27 mouse cellular contexts compared by ENCODE assay signal in the genomic region with DNA sequence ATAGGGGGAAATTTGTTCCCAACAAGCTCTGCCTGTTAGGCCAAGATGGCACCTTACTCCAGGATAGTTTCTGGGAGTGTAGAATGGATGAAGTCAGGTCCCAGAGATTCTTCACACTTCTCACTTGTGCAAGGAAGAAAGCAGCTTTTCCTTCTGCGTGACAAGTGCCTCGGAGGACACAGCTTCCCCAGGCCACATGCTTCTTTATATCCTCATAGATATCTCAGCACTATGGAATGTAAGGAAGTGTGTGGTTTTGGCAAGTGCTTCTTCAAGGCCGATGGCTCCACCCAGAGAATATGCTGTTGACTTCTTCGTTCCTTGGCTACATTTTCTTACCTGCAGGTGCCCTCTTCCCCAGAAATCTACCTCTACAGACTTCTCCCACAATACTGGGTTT. TPM values are rescaled to one million over a fixed set of nuclear protein-coding genes. Genes with fewer than 3 reads are reported as not detected.
"Had no signal": no experiment of that assay in that cellular context is flagged by ENCODE, and none has a peak within 500 bp of the region (broad histone marks: within the 10 kb centered on the region; RNA-seq: fewer than 3 reads in every experiment).

No protein-coding gene starts in this region.

- H3K27me3 ChIP-seq: limb, embryonic 12.5 days; limb, embryonic 15.5 days had no signal

- ATAC-seq: liver, postnatal 0 days; lung, postnatal 0 days had no signal

- H3K4me1 ChIP-seq: limb, embryonic 12.5 days; limb, embryonic 15.5 days had no signal

- H3K27ac ChIP-seq: limb, embryonic 12.5 days; limb, embryonic 15.5 days; liver, embryonic 14.5 days; macrophage had no signal

- H3K4me2 ChIP-seq: limb, embryonic 12.5 days; limb, embryonic 15.5 days; liver, embryonic 11.5 days; lung, embryonic 14.5 days had no signal

- H3K36me3 ChIP-seq: limb, embryonic 12.5 days; limb, embryonic 15.5 days had no signal

- H3K9me3 ChIP-seq: limb, embryonic 12.5 days; limb, embryonic 15.5 days had no signal

- H3K9ac ChIP-seq: limb, embryonic 12.5 days; limb, embryonic 15.5 days; liver, embryonic 14.5 days; liver, postnatal 0 days; lung, embryonic 14.5 days had no signal

- DNase-seq: kidney, postnatal 14 days; kidney, postnatal 4 days; left cerebral cortex, postnatal 4 days; liver, postnatal 0 days; lung, embryonic 14.5 days; midbrain, embryonic 14.5 days; thymus, adult 18-20 months; thymus, postnatal 36 days had no signal

- H3K4me3 ChIP-seq: limb, embryonic 12.5 days; limb, embryonic 15.5 days had no signal

RNA-seq across cellular contexts. Expression of a gene that starts 51.9 kb away (rescaled TPM):
- total RNA-seq: layer of hippocampus, adult 18-20 months; layer of hippocampus, postnatal 14 days; left cerebral cortex, adult 8-10 months; left cerebral cortex, postnatal 14 days; left cerebral cortex, postnatal 4 days; megakaryocyte, adult 5-6 weeks; monocyte, adult 5-6 weeks had no signal
- polyA plus RNA-seq: kidney, embryonic 16.5 days; limb, embryonic 12.5 days; limb, embryonic 15.5 days; liver, embryonic 11.5 days; liver, embryonic 14.5 days; liver, postnatal 0 days; lung, embryonic 14.5 days; lung, postnatal 0 days; macrophage; midbrain, embryonic 14.5 days; neural tube, embryonic 11.5 days; neural tube, embryonic 14.5 days; spleen, adult 2 months; stomach, embryonic 16.5 days; testis, adult 2 months; urinary bladder, adult 2 months had no signal
